In the genomic region with DNA sequence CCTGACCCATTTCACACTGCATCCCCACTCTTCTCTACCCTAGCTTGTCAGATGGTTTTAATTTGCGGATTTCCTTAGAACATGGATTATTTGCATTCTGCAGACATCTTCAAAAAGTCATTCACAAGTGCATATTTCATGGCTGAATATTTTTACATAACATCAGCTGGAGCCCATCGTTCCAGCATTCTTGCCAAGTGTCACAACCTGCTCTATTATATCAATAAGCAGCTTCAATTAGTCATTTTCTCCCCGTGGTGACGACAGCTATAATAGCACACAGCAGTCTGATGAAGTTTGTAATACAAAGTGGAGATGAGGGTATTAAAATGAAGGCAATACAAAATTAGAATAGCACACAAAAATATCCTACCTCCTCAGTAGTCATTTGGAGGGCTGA, we compare ENCODE assay signal across 22 mouse cellular contexts.
DNase-seq lines count a peak whose midpoint lies in the region; ATAC-seq and TF ChIP-seq lines count a peak whose summit lies in the region.
"Had no signal": no experiment of that assay in that cellular context is flagged by ENCODE, and none has a peak within 500 bp of the region (broad histone marks: within the 10 kb centered on the region; RNA-seq: fewer than 3 reads in every experiment).

No protein-coding gene starts in this region.

- 69% methylated on average over 4 of the region's 4 CpGs for WGBS in embryonic facial prominence, embryonic 11.5 days
- 80% methylated on average over 4 of the region's 4 CpGs for WGBS in embryonic facial prominence, embryonic 10.5 days
- WGBS in hindbrain, postnatal 0 days = 38% methylated on average over 4 of the region's 4 CpGs
- WGBS in hindbrain, embryonic 16.5 days = 35% methylated on average over 4 of the region's 4 CpGs
- WGBS in forebrain, embryonic 16.5 days = 18% methylated on average over 4 of the region's 4 CpGs

- ATAC-seq in embryonic facial prominence, embryonic 11.5 days (replicated peaks; ENCODE audit: insufficient number of reproducible peaks, low FRiP score, low TSS enrichment, low read depth) = no peak
- no peak for ATAC-seq in hindbrain, postnatal 0 days
- no peak for ATAC-seq in hindbrain, embryonic 16.5 days
- peak; percentile 78 for ATAC-seq in forebrain, embryonic 16.5 days
- no peak for ATAC-seq in frontal cortex, adult (ENCODE audit: low TSS enrichment)
- ATAC-seq: CD4-positive, CD25-positive, alpha-beta regulatory T cell, adult 4 months had no signal

- no peak overlapping the region for H3K9ac ChIP-seq in embryonic facial prominence, embryonic 11.5 days (replicated peaks; ENCODE audit: low read length)
- no peak overlapping the region for H3K9ac ChIP-seq in hindbrain, postnatal 0 days (replicated peaks; ENCODE audit: low read length)
- H3K9ac ChIP-seq in hindbrain, embryonic 16.5 days (ENCODE audit: low read depth, low read length) = no peak overlapping the region
- H3K9ac ChIP-seq in forebrain, embryonic 16.5 days (replicated peaks; ENCODE audit: low read depth, low read length) = no peak overlapping the region
- H3K9ac ChIP-seq: embryonic facial prominence, embryonic 13.5 days; heart, embryonic 13.5 days; hindbrain, embryonic 15.5 days had no signal

- DNase-seq in embryonic facial prominence, embryonic 11.5 days (ENCODE audit: low spot score) = peak; percentile 18
- DNase-seq in embryonic facial prominence, embryonic 10.5 days (ENCODE audit: low spot score) = no peak
- DNase-seq in hindbrain, postnatal 0 days (ENCODE audit: low spot score) = peak; percentile 21
- peak; percentile 46 for DNase-seq in Muller cell, postnatal 12 days (ENCODE audit: inconsistent ontology term)
- DNase-seq: adrenal gland, postnatal 10 days; B cell, adult 2 months; cerebellum, adult 18-20 months; cerebellum, adult 9-11 months; cerebellum, postnatal 36 days; gastrocnemius, adult 2 months; gastrocnemius, postnatal 36 days; heart, adult 11 months; heart, postnatal 36 days; kidney, adult 11 months had no signal

- TF ChIP-seq CTCF in hindbrain, postnatal 0 days (IDR thresholded peaks at IDR 0.05; ENCODE audit: low read depth) = no peak

- H3K27ac ChIP-seq in embryonic facial prominence, embryonic 11.5 days (replicated peaks; ENCODE audit: low read depth, low read length) = no peak overlapping the region
- H3K27ac ChIP-seq in embryonic facial prominence, embryonic 10.5 days (replicated peaks) = no peak overlapping the region
- no peak overlapping the region for H3K27ac ChIP-seq in hindbrain, postnatal 0 days
- H3K27ac ChIP-seq in hindbrain, embryonic 16.5 days (ENCODE audit: low read depth, low read length) = no peak overlapping the region
- H3K27ac ChIP-seq in forebrain, embryonic 16.5 days (ENCODE audit: low read length) = no peak overlapping the region
- H3K27ac ChIP-seq: embryonic facial prominence, embryonic 13.5 days; gastrocnemius, adult 2 months; heart, embryonic 13.5 days; hindbrain, embryonic 15.5 days had no signal

- H3K4me2 ChIP-seq in embryonic facial prominence, embryonic 11.5 days (ENCODE audit: low read depth, low read length) = no peak overlapping the region
- H3K4me2 ChIP-seq in hindbrain, postnatal 0 days (ENCODE audit: low read depth, low read length) = no peak overlapping the region
- H3K4me2 ChIP-seq in hindbrain, embryonic 16.5 days (ENCODE audit: low read length) = no peak overlapping the region
- H3K4me2 ChIP-seq in forebrain, embryonic 16.5 days (ENCODE audit: low read length) = no peak overlapping the region
- H3K4me2 ChIP-seq: embryonic facial prominence, embryonic 13.5 days; heart, embryonic 13.5 days; hindbrain, embryonic 15.5 days had no signal

- no peaks in the 10 kb centered on the region for H3K27me3 ChIP-seq in embryonic facial prominence, embryonic 11.5 days (ENCODE audit: control insufficient read depth, insufficient read depth, low read length)
- H3K27me3 ChIP-seq in embryonic facial prominence, embryonic 10.5 days (replicated peaks; ENCODE audit: low read depth, poor library complexity, severe bottlenecking) = no peaks in the 10 kb centered on the region
- no peaks in the 10 kb centered on the region for H3K27me3 ChIP-seq in hindbrain, postnatal 0 days (ENCODE audit: insufficient read depth, low read length)
- H3K27me3 ChIP-seq in hindbrain, embryonic 16.5 days (replicated peaks; ENCODE audit: control insufficient read depth, insufficient read depth, low read length) = no peaks in the 10 kb centered on the region
- no peaks in the 10 kb centered on the region for H3K27me3 ChIP-seq in forebrain, embryonic 16.5 days (replicated peaks; ENCODE audit: control insufficient read depth, insufficient read depth, low read length)
- H3K27me3 ChIP-seq: embryonic facial prominence, embryonic 13.5 days; heart, embryonic 13.5 days; hindbrain, embryonic 15.5 days had no signal

- H3K4me3 ChIP-seq in embryonic facial prominence, embryonic 11.5 days (ENCODE audit: low read depth, low read length) = no peak overlapping the region
- no peak overlapping the region for H3K4me3 ChIP-seq in embryonic facial prominence, embryonic 10.5 days
- no peak overlapping the region for H3K4me3 ChIP-seq in hindbrain, postnatal 0 days (ENCODE audit: low read length)
- H3K4me3 ChIP-seq in hindbrain, embryonic 16.5 days (ENCODE audit: low read length) = no peak overlapping the region
- no peak overlapping the region for H3K4me3 ChIP-seq in forebrain, embryonic 16.5 days (replicated peaks; ENCODE audit: low read length)
- H3K4me3 ChIP-seq: embryonic facial prominence, embryonic 13.5 days; gastrocnemius, adult 2 months; heart, embryonic 13.5 days; hindbrain, embryonic 15.5 days had no signal

- H3K4me1 ChIP-seq in embryonic facial prominence, embryonic 11.5 days (ENCODE audit: control insufficient read depth, insufficient read depth, low read length) = no peaks in the 10 kb centered on the region
- no peaks in the 10 kb centered on the region for H3K4me1 ChIP-seq in embryonic facial prominence, embryonic 10.5 days
- H3K4me1 ChIP-seq in hindbrain, postnatal 0 days (ENCODE audit: insufficient read depth, low read length) = no peaks in the 10 kb centered on the region
- H3K4me1 ChIP-seq in hindbrain, embryonic 16.5 days (ENCODE audit: control insufficient read depth, insufficient read depth, low read depth, low read length) = no peaks in the 10 kb centered on the region
- no peaks in the 10 kb centered on the region for H3K4me1 ChIP-seq in forebrain, embryonic 16.5 days (replicated peaks; ENCODE audit: control insufficient read depth, insufficient read depth, low read length)
- H3K4me1 ChIP-seq: embryonic facial prominence, embryonic 13.5 days; heart, embryonic 13.5 days had no signal

- no peaks in the 10 kb centered on the region for H3K9me3 ChIP-seq in embryonic facial prominence, embryonic 11.5 days (replicated peaks; ENCODE audit: control insufficient read depth, low read length)
- H3K9me3 ChIP-seq in embryonic facial prominence, embryonic 10.5 days = no peaks in the 10 kb centered on the region
- no peaks in the 10 kb centered on the region for H3K9me3 ChIP-seq in hindbrain, postnatal 0 days (ENCODE audit: low read length)
- H3K9me3 ChIP-seq in hindbrain, embryonic 16.5 days (ENCODE audit: control insufficient read depth, low read length) = no peaks in the 10 kb centered on the region
- H3K9me3 ChIP-seq in forebrain, embryonic 16.5 days (ENCODE audit: control insufficient read depth, low read length) = no peaks in the 10 kb centered on the region
- H3K9me3 ChIP-seq: embryonic facial prominence, embryonic 13.5 days; G1E; heart, embryonic 13.5 days; hindbrain, embryonic 15.5 days had no signal

- no peaks in the 10 kb centered on the region for H3K36me3 ChIP-seq in embryonic facial prominence, embryonic 11.5 days (replicated peaks; ENCODE audit: control insufficient read depth, insufficient read depth, low read depth, low read length)
- no peaks in the 10 kb centered on the region for H3K36me3 ChIP-seq in embryonic facial prominence, embryonic 10.5 days (replicated peaks)
- H3K36me3 ChIP-seq in hindbrain, postnatal 0 days (ENCODE audit: insufficient read depth, low read length) = no peaks in the 10 kb centered on the region
- H3K36me3 ChIP-seq in hindbrain, embryonic 16.5 days (ENCODE audit: control insufficient read depth, insufficient read depth, low read length) = no peaks in the 10 kb centered on the region
- H3K36me3 ChIP-seq in forebrain, embryonic 16.5 days (ENCODE audit: control insufficient read depth, insufficient read depth) = no peaks in the 10 kb centered on the region
- H3K36me3 ChIP-seq: embryonic facial prominence, embryonic 13.5 days; G1E; heart, embryonic 13.5 days; hindbrain, embryonic 15.5 days had no signal
